29 mouse cellular contexts compared by ENCODE assay signal in the genomic region with DNA sequence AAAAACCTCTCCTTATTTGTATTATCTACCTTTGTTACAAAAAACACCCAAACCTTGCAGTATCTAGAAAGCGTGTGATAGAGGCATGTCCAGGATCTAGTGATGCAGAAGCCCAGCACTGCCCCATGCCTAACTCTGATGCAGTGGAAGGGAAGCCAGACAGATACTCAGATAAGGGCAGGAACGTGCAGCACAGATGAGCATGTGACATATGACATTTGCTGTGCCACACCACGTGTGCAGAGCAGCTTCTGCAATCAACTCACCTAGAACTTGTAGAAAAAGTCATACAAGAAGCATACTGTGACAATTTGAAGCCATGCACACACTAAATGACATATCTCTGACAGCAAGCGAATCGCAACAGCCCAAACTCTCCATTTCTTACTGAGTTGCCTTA. TPM values are rescaled to one million over a fixed set of nuclear protein-coding genes. Genes with fewer than 3 reads are reported as not detected.
DNase-seq lines count a peak whose midpoint lies in the region; ATAC-seq and TF ChIP-seq lines count a peak whose summit lies in the region.
"Had no signal": no experiment of that assay in that cellular context is flagged by ENCODE, and none has a peak within 500 bp of the region (broad histone marks: within the 10 kb centered on the region; RNA-seq: fewer than 3 reads in every experiment).

No protein-coding gene starts in this region.

- TF ChIP-seq CTCF in MEL (IDR thresholded peaks at IDR 0.05 in 2 of 3, conservative IDR thresholded peaks at IDR 0.05 in 1 of 3; ENCODE audit: control insufficient read depth in 1 of 3, insufficient read depth in 1 of 3, low read depth in 2 of 3, low read length in 3 of 3, poor library complexity in 1 of 3, severe bottlenecking in 1 of 3), result no peak

- TF ChIP-seq RAD21 in MEL (IDR thresholded peaks at IDR 0.05; ENCODE audit: low read depth, low read length), result no peak

- no peak overlapping the region for H3K27ac ChIP-seq in MEL (ENCODE audit: control insufficient read depth, low read depth, low read length)
- H3K27ac ChIP-seq in limb, embryonic 10.5 days, result no peak overlapping the region
- H3K27ac ChIP-seq: embryonic facial prominence, embryonic 10.5 days; embryonic facial prominence, embryonic 13.5 days; forebrain, embryonic 12.5 days; gastrocnemius, adult 2 months; heart, embryonic 10.5 days; heart, embryonic 13.5 days; hindbrain, embryonic 14.5 days; hindbrain, postnatal 0 days had no signal

- peak; percentile 32 for DNase-seq in MEL (ENCODE audit: low read depth, low spot score)
- no peak for DNase-seq in urinary bladder, adult 2 months (ENCODE audit: low spot score)
- DNase-seq in limb, embryonic 10.5 days (ENCODE audit: low spot score), result no peak
- DNase-seq in frontal cortex, postnatal 36 days (ENCODE audit: low spot score in 2 of 2), result no peak
- DNase-seq: adrenal gland, adult 2 months; adrenal gland, postnatal 14 days; cerebellum, adult 11-12 months; cerebellum, adult 8-10 months; cerebellum, postnatal 10 days; cerebellum, postnatal 36 days; embryo, embryonic 11 days; gastrocnemius, adult 2 months; gastrocnemius, postnatal 14 days; heart, adult 18-20 months; heart, postnatal 14 days; heart, postnatal 4 days had no signal

- peaks cover 2% of the 10 kb centered on the region; the same call in 1 of the 2 replicates for H3K79me2 ChIP-seq in MEL (ENCODE audit: control insufficient read depth, insufficient read depth, low read length, poor library complexity)

- peaks cover 0 to 11% of the 10 kb centered on the region in 2 experiments; a peak in 2 of 4 replicates for H3K36me3 ChIP-seq in MEL (ENCODE audit: control insufficient read depth in 1 of 2, insufficient read depth in 2 of 2, low read length in 2 of 2)
- H3K36me3 ChIP-seq in limb, embryonic 10.5 days, result peaks cover 64% of the 10 kb centered on the region

- peak; percentile 67 for ATAC-seq in CD4-positive, CD25-positive, alpha-beta regulatory T cell, adult 4 months
- 0 out of 2 replicates have a peak, but pooled peaks have one; percentile 29 for ATAC-seq in megakaryocyte progenitor cell, adult 5-6 weeks (replicated peaks; ENCODE audit: poor library complexity)
- ATAC-seq: forebrain, embryonic 16.5 days; hindbrain, postnatal 0 days; intestine, postnatal 0 days had no signal

- H3K9ac ChIP-seq in MEL (ENCODE audit: control insufficient read depth, low read depth, low read length, poor library complexity, severe bottlenecking), result no peak overlapping the region
- H3K9ac ChIP-seq: embryonic facial prominence, embryonic 13.5 days; forebrain, embryonic 12.5 days; heart, embryonic 13.5 days; hindbrain, embryonic 14.5 days had no signal

- no peaks in the 10 kb centered on the region for H3K9me3 ChIP-seq in MEL (replicated peaks; ENCODE audit: insufficient read depth, low read length)
- no peaks in the 10 kb centered on the region for H3K9me3 ChIP-seq in limb, embryonic 10.5 days (replicated peaks)
- H3K9me3 ChIP-seq: embryonic facial prominence, embryonic 10.5 days; embryonic facial prominence, embryonic 13.5 days; forebrain, embryonic 12.5 days; heart, embryonic 10.5 days; heart, embryonic 13.5 days had no signal

- TF ChIP-seq POLR2A in MEL (IDR thresholded peaks at IDR 0.05; ENCODE audit: control insufficient read depth in 1 of 2, insufficient read depth in 1 of 2, low read depth in 1 of 2, low read length in 2 of 2, poor library complexity in 1 of 2), result no peak

- TF ChIP-seq EP300 in MEL (IDR thresholded peaks at IDR 0.05; ENCODE audit: low read depth in 1 of 2, low read length in 2 of 2), result no peak

- WGBS in limb, embryonic 10.5 days, result 91% methylated on average over 5 of the region's 5 CpGs

- H3K4me1 ChIP-seq in MEL (ENCODE audit: control insufficient read depth in 1 of 2, insufficient read depth in 2 of 2, low read length in 2 of 2), result peaks cover 7 to 14% of the 10 kb centered on the region in 2 experiments
- H3K4me1 ChIP-seq in limb, embryonic 10.5 days, result peaks cover 9% of the 10 kb centered on the region; the same call in 1 of the 2 replicates

- no peak overlapping the region for H3K4me3 ChIP-seq in MEL (ENCODE audit: control insufficient read depth in 1 of 2, insufficient read depth in 1 of 2, low read depth in 2 of 2, low read length in 2 of 2)
- H3K4me3 ChIP-seq in limb, embryonic 10.5 days, result no peak overlapping the region
- H3K4me3 ChIP-seq: embryonic facial prominence, embryonic 10.5 days; embryonic facial prominence, embryonic 13.5 days; erythroblast, embryonic 14.5 days; forebrain, embryonic 12.5 days; gastrocnemius, adult 2 months; heart, embryonic 10.5 days; heart, embryonic 13.5 days had no signal

- no peaks in the 10 kb centered on the region for H3K27me3 ChIP-seq in MEL (ENCODE audit: control insufficient read depth in 1 of 2, insufficient read depth in 2 of 2, low read length in 2 of 2)
- no peaks in the 10 kb centered on the region for H3K27me3 ChIP-seq in limb, embryonic 10.5 days (ENCODE audit: low read depth, poor library complexity, severe bottlenecking)
- H3K27me3 ChIP-seq: CH12.LX; embryonic facial prominence, embryonic 13.5 days; forebrain, embryonic 12.5 days; heart, embryonic 13.5 days had no signal

TF ChIP-seq in MEL, 35 proteins besides CTCF, POLR2A, EP300 and RAD21:
- no peak for TF ChIP-seq MEF2A (IDR thresholded peaks at IDR 0.05; ENCODE audit: extremely low read depth, insufficient replicate concordance, low read depth, low read length, poor library complexity, severe bottlenecking)
- TF ChIP-seq ELF1 (IDR thresholded peaks at IDR 0.05; ENCODE audit: low read depth, low read length), result no peak
- TF ChIP-seq SMC3 (IDR thresholded peaks at IDR 0.05; ENCODE audit: low read depth, low read length), result 0 out of 2 replicates have a peak, but pooled peaks have one; percentile 6
- TF ChIP-seq ZMIZ1 (IDR thresholded peaks at IDR 0.05; ENCODE audit: low read depth, low read length), result no peak
- TF ChIP-seq CHD2 (IDR thresholded peaks at IDR 0.05; ENCODE audit: low read length), result no peak
- no peak for TF ChIP-seq MYC (IDR thresholded peaks at IDR 0.05; ENCODE audit: low read depth, low read length)
- peak; percentile 87 for TF ChIP-seq MAX (IDR thresholded peaks at IDR 0.05; ENCODE audit: low read length)
- peak; percentile 92 for TF ChIP-seq BHLHE40 (IDR thresholded peaks at IDR 0.05; ENCODE audit: borderline replicate concordance, low read depth, low read length)
- no peak for TF ChIP-seq TCF12 (IDR thresholded peaks at IDR 0.05; ENCODE audit: low read depth, low read length)
- TF ChIP-seq SIN3A (IDR thresholded peaks at IDR 0.05; ENCODE audit: low read length), result peak; percentile 80
- TF ChIP-seq NELFE (IDR thresholded peaks at IDR 0.05; ENCODE audit: low read depth, low read length), result no peak
- TF ChIP-seq ETS1 (IDR thresholded peaks at IDR 0.05; ENCODE audit: low read depth, low read length), result peak; percentile 63
- TF ChIP-seq NRF1 (IDR thresholded peaks at IDR 0.05; ENCODE audit: insufficient read depth, low read depth, low read length, poor library complexity, severe bottlenecking), result 0 out of 2 replicates have a peak, but pooled peaks have one; percentile 19
- no peak for TF ChIP-seq TBP (IDR thresholded peaks at IDR 0.05; ENCODE audit: low read depth, low read length)
- TF ChIP-seq GATA1 (IDR thresholded peaks at IDR 0.05; ENCODE audit: low read depth, low read length), result 0 out of 2 replicates have a peak, but pooled peaks have one; percentile 48
- no peak for TF ChIP-seq POLR2AphosphoS2 (IDR thresholded peaks at IDR 0.05; ENCODE audit: low read length)
- TF ChIP-seq KAT2A (conservative IDR thresholded peaks at IDR 0.05; ENCODE audit: low read depth, low read length), result no peak
- TF ChIP-seq USF1 (IDR thresholded peaks at IDR 0.05; ENCODE audit: low read depth, low read length), result peak; percentile 85
- TF ChIP-seq HCFC1 (IDR thresholded peaks at IDR 0.05; ENCODE audit: low read depth, low read length), result no peak
- TF ChIP-seq MXI1 (IDR thresholded peaks at IDR 0.05; ENCODE audit: low read depth, low read length), result peak; percentile 97
- no peak for TF ChIP-seq TAL1 (IDR thresholded peaks at IDR 0.05; ENCODE audit: low read length)
- TF ChIP-seq USF2 (IDR thresholded peaks at IDR 0.05; ENCODE audit: borderline replicate concordance in 1 of 2, insufficient read depth in 1 of 2, low read depth in 1 of 2, low read length in 2 of 2), result 0 out of 4 replicates have a peak, but pooled peaks of 1 of the 2 experiments have one; percentile 50
TF ChIP-seq in MEL: peak in this region for 10.

RNA-seq across cellular contexts. Expression of a gene that starts 9.6 kb away (rescaled TPM):
- 100 to 1,000 TPM; 119 to 131 TPM for polyA plus RNA-seq in CD4-positive, CD25-positive, alpha-beta regulatory T cell, adult 4 months (2017; shearing (Covaris generic))
- total RNA-seq in MEL (2012; rRNA removed), result 15.4 and 26.6 TPM in 2 replicates
- polyA plus RNA-seq in MEL (2012; ENCODE audit: insufficient read depth in 1 of 2, insufficient read length in 2 of 2, low read depth in 1 of 2, low replicate concordance in 2 of 2, missing spikeins in 1 of 2), result 10 to 100 TPM in 1 of 2 experiments, not detected in 1; 75.3 TPM
- total RNA-seq in megakaryocyte progenitor cell, adult 5-6 weeks (2015), result 11.8 and 17.6 TPM in 2 replicates
- 15.3 and 16.1 TPM in 2 replicates for total RNA-seq in megakaryocyte progenitor cell, adult 5-6 weeks (2017)
- 13.9 and 17.1 TPM in 2 replicates for polyA plus RNA-seq in urinary bladder, adult 2 months (2012; rRNA removed)
- polyA plus RNA-seq in limb, embryonic 10.5 days (2016; fragmentation: Nextera tagmentation; extraction: Ambion mirVana), result 46.7 and 49.7 TPM in 2 replicates
